Mouse (Mus musculus): ENCODE measurements around the gene Spata7.

Gene Spata7

DNA sequence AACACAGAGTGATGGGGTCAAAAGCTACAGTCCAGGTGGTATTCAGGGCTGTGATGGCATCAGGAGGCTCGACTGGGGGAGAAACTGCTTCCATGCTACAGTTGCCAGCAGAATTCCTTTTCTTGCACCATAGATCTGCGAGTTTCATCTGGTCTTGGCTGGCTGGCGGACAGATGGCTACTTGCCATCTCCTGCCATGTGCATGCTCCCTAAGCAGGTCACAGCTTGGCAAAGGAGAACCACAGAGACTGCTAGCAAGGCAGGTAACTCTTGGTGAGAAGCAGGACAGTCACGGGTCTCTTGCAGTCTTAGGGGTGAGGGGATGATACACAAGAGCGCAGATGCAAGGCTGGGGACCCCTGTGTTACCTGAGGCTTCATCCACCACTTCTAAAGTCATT lies 41.9 kb downstream of the Spata7 start:
- in situ Hi-C loops (cut with MboI; ENCODE audit: low sequenced_read_pairs): no loop called here

DNA sequence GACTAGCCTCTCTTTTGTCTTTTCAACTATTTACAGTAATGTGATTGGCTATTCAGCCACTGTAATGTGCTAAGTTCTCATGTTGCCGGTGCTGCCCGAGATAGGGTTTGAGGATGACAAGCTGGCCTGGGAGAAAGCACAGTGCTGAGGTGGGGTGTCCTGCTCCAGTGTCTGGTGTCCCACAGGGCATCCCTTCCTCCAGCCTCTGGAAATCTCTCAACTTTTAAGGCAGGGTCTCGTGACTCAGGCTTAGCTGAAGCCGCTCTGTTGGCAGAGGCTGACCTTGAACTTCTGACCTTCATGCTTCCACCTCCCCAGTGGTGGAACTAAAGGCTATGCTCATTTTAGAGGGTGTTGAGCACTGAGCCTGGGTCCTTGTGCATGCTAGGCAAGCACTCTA lies 42.5 kb downstream of the Spata7 start:
- in situ Hi-C loops (cut with MboI; ENCODE audit: low sequenced_read_pairs): no loop called here

DNA sequence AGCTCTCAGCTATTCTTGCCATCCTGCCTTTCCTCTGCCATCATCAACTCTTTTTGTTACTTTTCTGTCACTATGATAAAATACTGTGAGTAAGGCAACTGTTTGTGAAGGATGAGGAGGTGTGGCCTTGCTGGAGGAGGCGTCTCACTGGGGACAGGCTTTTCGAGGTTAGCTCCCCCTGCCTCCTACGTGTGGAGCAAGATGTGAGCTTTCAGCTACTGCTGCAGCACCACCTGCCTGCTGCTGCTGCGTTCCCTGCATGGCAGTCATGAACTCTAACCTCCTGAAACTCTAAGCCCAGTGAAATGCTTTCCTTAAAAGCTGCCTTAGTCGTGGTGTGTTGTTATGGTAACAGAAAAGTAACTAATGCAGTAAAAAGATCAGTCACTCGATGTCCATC lies 45.9 kb downstream of the Spata7 start:
- in situ Hi-C loops (cut with MboI; ENCODE audit: low sequenced_read_pairs): no loop called here

DNA sequence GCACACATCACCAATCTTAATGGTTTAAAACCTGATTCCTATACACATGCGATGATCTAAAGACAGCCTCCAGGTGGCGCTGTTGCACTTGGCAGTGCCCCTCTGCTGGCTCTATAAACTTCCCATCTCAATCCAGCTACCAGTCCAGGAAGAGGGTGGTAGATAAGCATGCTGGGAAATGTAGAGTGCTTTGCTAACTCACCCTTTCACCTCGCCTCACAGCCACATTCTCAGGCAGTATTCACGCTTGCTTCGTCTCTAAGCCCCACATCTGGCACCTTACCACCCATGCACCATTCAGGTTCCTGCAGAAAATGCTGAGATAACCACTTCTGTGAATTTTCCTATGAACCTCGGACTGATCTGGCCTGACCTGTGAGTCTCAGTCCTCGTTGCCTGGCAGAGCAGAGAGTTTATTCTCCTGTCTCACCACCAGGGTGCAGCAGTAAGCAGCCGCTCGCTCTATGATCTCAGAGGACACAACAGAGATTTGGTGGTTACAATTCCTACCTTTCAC lies 46.7 kb downstream of the Spata7 start:
- in situ Hi-C loops (cut with MboI; ENCODE audit: low sequenced_read_pairs): no loop called here

DNA sequence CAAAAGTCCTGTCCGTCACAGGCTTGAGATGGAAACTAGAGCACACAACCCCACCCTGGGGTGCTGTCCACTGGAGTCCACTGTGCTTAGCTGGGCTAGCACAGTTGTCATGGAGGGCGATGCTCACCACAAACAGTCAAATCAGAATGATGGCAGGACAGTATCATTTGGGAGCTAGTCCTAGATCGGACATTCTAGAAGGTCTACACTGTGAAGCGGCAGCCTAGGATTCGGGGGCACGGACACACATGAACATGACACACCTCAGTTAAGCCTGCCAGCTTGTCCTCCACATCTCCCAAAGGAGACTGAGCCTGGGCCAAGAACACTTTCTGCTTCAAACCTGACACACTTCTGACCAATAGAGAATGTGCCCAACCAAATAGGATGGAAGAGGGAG lies 48.9 kb downstream of the Spata7 start:
- in situ Hi-C loops (cut with MboI; ENCODE audit: low sequenced_read_pairs): no loop called here

DNA sequence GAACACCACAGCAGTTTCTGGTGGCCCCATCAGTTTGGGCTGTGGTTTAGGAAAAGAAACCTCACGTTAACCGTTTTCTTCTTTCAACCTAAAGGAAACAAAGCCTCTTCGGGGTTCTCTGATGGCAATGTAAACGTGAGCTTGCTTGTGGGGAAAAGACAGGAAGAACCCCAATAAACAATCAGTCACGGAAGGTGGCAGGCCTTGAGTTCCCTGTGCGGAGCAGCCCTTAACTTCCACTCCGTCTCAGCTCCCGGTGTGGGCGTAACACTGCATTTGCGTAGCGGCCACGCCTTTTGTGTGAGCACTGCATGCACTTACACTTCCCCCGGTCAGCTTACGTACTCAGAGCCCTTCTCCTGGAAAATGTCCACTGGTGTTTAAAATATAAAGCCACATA lies 49.4 kb downstream of the Spata7 start:
- in situ Hi-C loops (cut with MboI; ENCODE audit: low sequenced_read_pairs): no loop called here

DNA sequence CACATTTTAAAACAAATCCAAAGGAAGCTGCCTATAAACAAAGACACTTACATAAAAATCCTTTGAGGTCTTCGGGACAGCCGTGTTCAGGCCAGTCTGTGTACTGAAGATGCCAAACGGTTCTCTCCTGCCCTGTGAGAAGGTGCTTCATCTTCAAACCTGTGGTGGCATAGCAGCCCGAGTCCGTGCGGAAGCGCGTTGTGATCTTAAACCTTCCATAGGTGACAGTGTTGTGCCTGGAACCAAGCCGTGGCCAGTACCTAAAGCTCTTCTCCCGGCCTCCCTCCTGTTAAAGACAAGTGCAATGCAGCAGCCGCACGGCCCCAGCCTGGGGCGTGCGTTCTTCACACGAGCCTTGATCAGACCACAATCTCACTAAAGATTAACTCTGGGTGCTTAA lies 51.9 kb downstream of the Spata7 start:
- in situ Hi-C loops (cut with MboI; ENCODE audit: low sequenced_read_pairs): no loop called here

DNA sequence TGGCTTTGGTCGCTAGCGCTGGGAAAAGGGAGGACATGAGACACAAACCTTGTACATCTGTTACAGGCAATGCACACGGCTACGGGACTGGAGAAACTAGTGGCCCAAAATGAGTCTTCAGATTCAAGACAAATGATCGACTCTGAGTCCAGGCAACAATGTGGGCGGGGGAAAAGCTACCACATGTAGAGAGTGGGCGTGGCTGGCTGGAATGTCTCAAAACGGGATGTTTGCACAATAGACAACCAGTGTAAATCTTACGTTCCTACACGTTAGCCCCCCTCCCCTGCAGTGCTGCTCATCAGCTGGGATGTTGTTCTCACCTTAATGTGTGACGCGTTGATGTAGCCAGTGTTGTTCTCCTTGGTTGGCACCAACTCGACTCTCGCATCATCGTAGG lies 54.2 kb downstream of the Spata7 start:
- in situ Hi-C loops (cut with MboI; ENCODE audit: low sequenced_read_pairs): no loop called here

DNA sequence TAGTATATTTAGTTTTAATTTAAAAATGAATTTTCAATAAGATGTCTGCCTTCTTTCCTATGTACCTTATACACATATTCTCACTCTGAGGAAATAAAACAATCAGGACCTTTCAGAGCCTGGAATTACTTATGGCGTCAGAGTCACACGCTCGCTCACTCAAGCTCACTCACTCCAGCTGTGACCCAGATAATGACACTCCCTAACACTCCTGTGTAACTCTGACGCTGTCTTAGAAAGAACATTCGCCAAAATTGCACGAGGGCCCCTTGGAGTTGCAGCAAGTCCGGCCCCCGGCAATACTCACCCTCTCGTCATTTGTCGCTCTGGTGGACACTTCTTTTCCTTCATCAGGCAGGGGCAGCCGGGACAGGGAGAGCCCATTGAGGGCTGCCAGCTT lies 55.2 kb downstream of the Spata7 start:
- in situ Hi-C loops (cut with MboI; ENCODE audit: low sequenced_read_pairs): no loop called here

DNA sequence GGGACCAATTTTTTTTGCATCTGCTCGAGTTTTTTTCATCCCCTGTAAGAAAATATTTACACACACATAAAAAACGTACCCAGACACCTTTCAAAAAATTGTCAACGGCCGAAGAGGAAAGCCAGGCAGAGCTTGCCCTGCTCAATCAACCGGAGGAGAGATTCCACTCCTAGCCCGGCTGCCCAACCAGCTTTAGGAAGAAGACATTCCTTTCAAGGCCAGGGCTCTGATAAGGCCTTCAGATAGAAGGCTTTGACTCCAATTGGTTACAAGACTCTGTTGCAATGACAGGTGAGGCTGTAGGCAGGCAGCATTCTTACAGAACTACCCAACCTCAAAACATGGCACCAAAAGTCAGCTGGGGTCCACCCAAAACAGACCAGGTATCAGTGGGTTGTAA lies 55.6 kb downstream of the Spata7 start:
- in situ Hi-C loops (cut with MboI; ENCODE audit: low sequenced_read_pairs): no loop called here

DNA sequence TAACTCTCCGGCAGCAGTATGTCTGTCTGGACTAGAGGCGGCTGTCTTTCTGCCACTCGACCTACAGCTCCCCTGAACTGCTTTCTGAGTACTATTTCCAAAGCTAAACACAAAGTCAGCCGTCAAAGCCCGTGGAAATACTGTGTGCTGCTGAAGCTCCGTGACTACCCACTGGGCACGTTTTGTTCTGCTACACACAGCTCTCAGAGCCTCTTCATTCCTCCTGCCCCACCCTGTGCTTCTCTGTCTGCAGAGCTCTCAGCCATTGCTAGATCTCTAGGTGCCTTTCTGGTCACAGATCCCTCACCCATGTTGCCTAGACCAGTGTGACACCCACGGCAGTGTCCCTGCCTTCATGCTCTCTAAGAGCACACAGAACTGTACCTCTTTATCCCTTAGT lies 62.3 kb downstream of the Spata7 start:
- in situ Hi-C loops (cut with MboI; ENCODE audit: low sequenced_read_pairs): no loop called here

DNA sequence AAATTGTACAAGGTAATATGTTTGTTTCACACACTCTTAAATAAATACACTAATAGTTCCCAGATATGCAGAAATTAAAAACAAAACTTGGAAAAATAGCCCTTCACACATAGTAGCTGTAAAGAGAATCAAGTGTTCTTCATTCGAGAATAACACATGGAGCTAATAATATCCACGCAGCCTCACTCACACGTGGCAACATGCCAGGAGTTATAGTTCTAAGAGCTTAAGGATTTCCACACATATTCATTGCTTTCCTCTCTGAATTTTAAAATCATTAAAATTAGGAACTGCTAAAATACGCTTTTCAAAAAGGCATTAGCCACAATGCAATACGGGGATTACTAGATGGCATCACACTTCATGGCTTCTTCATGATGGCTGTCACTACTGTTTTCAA lies 69.2 kb downstream of the Spata7 start:
- in situ Hi-C loops (cut with MboI; ENCODE audit: low sequenced_read_pairs): no loop called here

DNA sequence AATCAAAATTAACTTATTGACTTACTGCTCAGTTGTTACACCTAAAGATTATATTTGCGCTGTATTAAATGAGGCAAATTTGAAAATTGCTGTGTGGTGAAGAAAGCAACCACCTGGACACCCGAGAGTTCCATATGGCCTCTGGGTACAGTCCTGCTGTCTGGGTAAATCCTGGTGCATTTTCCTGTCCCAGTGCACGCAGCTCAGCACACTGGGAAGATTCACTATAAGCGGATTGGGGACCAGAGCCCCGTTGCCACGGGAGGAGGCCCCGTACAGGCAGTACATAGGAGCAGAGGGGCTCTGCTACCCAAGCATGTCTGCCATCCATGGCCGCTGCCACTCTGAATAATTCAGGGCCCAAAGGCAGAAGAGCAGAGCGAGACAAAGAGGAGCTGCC lies 73.6 kb downstream of the Spata7 start:
- in situ Hi-C loops (cut with MboI; ENCODE audit: low sequenced_read_pairs): no loop called here

DNA sequence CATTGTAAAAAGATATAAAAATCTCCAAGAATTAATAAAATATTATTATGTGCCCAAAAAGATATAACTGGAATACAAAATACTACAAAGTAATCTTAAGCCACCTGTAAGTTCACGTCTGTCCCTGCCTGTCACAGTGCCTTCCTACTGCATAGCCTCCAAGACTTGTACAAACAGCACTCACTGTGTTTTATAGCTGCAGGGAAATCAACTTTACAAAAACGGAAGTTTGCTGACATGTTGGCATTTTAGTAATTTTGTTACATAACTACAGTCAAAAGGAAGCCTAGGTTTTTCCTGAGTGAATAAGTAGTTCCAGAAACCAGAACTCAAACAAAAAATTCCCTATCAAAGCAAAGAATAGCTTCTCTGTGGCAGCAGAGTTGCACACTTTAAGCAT lies 75.6 kb downstream of the Spata7 start:
- in situ Hi-C loops (cut with MboI; ENCODE audit: low sequenced_read_pairs): no loop called here

DNA sequence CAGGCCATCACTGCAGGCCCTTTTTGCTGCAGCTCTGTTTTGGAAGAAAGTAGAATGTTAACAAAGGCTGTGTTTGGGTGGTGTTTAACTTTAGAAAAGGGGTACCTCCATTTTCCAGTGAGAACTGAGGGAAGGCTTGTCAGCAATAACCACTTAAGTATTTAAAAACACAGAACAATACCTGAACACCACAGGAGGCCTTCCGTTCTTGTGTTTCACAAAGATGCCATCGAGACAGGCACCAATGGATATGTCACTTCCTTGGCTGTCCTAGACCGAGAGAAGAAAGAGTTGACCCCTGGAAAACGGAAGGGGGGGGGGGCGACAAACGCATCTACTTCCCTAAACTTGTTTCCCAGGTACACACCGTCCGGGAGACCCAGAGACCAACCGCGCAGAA lies 76.0 kb downstream of the Spata7 start:
- in situ Hi-C loops (cut with MboI; ENCODE audit: low sequenced_read_pairs): no loop called here

DNA sequence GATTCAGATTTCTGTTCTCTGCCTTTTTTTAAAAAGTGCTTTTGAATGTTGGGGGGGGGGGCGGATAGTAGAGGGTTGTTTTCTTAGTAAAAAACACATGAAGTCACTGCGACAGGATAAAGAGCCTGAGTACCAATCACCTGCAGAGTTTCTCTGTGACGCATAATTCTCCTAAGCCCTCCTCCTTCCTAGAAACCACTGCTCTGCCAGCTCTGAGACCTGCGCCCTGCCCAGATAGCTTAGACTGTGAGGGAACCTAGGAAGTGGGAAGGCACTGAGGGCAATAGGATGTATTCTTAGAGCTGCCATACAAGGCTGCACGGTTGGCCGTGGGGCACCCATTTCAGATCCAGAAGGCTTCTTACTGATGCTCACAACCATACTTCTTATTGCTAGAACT lies 84.9 kb downstream of the Spata7 start:
- in situ Hi-C loops (cut with MboI; ENCODE audit: low sequenced_read_pairs): no loop called here

DNA sequence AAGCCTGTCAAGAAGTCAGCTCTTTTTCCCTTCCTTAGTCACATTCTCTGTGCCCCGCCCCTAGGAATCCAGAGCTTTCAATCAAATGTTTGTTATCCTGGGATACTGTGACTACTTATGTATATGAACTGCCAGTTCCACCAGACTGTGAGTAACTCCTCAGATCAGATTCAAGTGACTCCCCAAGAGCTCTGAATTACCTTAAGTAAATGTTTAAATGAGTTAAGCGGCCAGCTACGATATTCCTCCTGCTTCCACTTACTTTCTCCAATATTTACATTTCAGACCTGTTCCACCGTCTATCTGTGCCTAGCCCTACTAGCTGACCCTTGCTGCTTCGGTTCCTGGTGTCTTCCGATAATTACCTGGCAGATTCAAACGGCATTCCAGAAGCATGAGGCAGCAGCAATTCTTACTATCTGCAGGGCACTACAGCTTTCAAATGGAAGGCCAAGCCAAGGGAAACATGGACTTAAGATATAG lies 85.7 kb downstream of the Spata7 start:
- in situ Hi-C loops (cut with MboI; ENCODE audit: low sequenced_read_pairs): no loop called here

DNA sequence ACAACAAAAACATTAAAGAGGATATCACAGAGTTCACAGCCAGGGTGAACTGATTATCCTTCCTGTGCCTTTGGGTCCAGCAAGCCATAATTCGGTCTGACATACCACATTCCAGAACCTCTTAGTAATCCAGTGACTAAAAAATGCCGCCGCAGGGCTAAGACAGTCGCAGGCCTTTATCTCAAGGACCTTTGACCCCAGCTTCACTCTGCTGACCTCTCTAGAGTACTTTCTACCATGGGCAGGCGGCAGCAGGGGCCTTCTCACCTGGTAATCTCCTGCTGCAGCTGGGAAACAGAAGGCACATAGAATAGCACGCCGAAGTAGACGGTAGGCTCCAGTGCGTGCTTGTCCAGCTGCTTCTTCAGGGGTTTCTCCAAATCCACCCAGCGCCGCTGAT lies 86.8 kb downstream of the Spata7 start:
- in situ Hi-C loops (cut with MboI; ENCODE audit: low sequenced_read_pairs): no loop called here

DNA sequence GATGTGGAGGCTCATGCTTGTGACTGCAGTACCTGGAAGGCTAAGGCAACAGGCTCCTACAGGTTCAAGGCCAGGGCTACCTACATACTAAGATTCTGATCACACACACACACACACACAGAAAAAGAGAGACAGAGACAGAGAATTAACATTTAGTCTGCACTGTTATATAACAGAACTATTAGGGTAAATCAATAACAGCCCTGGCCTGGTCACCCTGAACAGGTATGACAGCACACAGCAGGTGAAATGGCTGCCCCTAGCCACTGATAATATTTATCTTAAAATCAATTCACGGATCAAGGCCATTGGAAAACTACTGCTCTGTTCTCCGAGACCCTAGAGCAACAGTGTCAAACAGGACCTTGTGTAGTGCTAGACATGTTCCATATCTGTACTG lies 88.2 kb downstream of the Spata7 start:
- in situ Hi-C loops (cut with MboI; ENCODE audit: low sequenced_read_pairs): no loop called here
